Comparison of ENCODE assay signal across 8 mouse cellular contexts in genomic region chr13:34077492-34078271, GRCm38 (mm10). TPM values are rescaled to one million over a fixed set of nuclear protein-coding genes. Genes with fewer than 3 reads are reported as not detected.
DNase-seq lines count a peak whose midpoint lies in the region; ATAC-seq and TF ChIP-seq lines count a peak whose summit lies in the region.

Tubb2a (minus strand) TSS chr13:34078007.

- TF ChIP-seq RAD21 in CH12.LX (IDR thresholded peaks at IDR 0.05; ENCODE audit: low read depth, low read length), result no peak

- in situ Hi-C loops in CH12.LX (cut with MboI; ENCODE audit: low pct_ligation_motif_present, low pct_unique_long_range_greater_than_20kb, low sequenced_read_pairs), result no loop called here

- WGBS in forebrain, embryonic 11.5 days, result under 1% methylated on average over 44 of the region's 45 CpGs
- WGBS in heart, embryonic 15.5 days, result under 1% methylated on average over 41 of the region's 45 CpGs
- WGBS in liver, embryonic 13.5 days (ENCODE audit: insufficient replicate concordance), result under 1% methylated on average over 37 of the region's 45 CpGs
- 1% methylated on average over 45 of the region's 45 CpGs for WGBS in stomach, embryonic 14.5 days

- peak; percentile 57 for DNase-seq in CH12.LX (ENCODE audit: extremely low read depth)
- peak; percentile 70 for DNase-seq in c-Kit-positive CD71-positive TER-119-negative erythroid progenitor cells, embryonic 14.5 days (ENCODE audit: low read depth)
- DNase-seq in forebrain, embryonic 11.5 days (ENCODE audit: low spot score), result peak; percentile 94
- peak; percentile 91 to 95 for DNase-seq in kidney, postnatal 25 days
- peak; percentile 88 for DNase-seq in liver, embryonic 13.5 days
- DNase-seq in natural killer cell, adult 2 months (ENCODE audit: low spot score in 2 of 2), result peak; percentile 90 to 92

- dilution Hi-C loops in CH12.LX (cut with MboI; ENCODE audit: extremely low pct_ligation_motif_present, extremely low pct_unique_long_range_greater_than_20kb, low sequenced_read_pairs), result no loop called here

- H3K4me2 ChIP-seq in CH12.LX (ENCODE audit: insufficient read depth, low read depth, poor library complexity, severe bottlenecking), result peak within 1 kb of the TSS; percentile 86
- peak within 1 kb of the TSS; percentile 96 for H3K4me2 ChIP-seq in forebrain, embryonic 11.5 days (ENCODE audit: low read depth, low read length, severe bottlenecking)
- peak within 1 kb of the TSS; percentile 94 for H3K4me2 ChIP-seq in heart, embryonic 15.5 days
- H3K4me2 ChIP-seq in liver, embryonic 13.5 days, result peak within 1 kb of the TSS; percentile 86
- H3K4me2 ChIP-seq in stomach, embryonic 14.5 days (replicated peaks; ENCODE audit: low read depth, low read length), result peak within 1 kb of the TSS; percentile 78

- peak; percentile 90 for ATAC-seq in forebrain, embryonic 11.5 days (replicated peaks; ENCODE audit: low FRiP score)
- peak; percentile 92 for ATAC-seq in heart, embryonic 15.5 days (replicated peaks; ENCODE audit: insufficient number of reproducible peaks, insufficient read depth, low FRiP score, low read depth)
- ATAC-seq in liver, embryonic 13.5 days (ENCODE audit: low read depth), result peak; percentile 92
- ATAC-seq in stomach, embryonic 14.5 days (ENCODE audit: insufficient number of reproducible peaks, insufficient read depth, low FRiP score, low read depth), result peak; percentile 90

- peak within 1 kb of the TSS; percentile 75 for H3K9ac ChIP-seq in CH12.LX (ENCODE audit: insufficient read depth, low read depth)
- peak within 1 kb of the TSS; percentile 69 for H3K9ac ChIP-seq in forebrain, embryonic 11.5 days (ENCODE audit: low read length)
- H3K9ac ChIP-seq in heart, embryonic 15.5 days, result peak within 1 kb of the TSS; percentile 75
- peak within 1 kb of the TSS; percentile 81 for H3K9ac ChIP-seq in liver, embryonic 13.5 days
- H3K9ac ChIP-seq in stomach, embryonic 14.5 days (replicated peaks; ENCODE audit: low read depth, low read length), result peak within 1 kb of the TSS; percentile 63

- H3K27ac ChIP-seq in CH12.LX (ENCODE audit: insufficient read depth, low read depth), result no peak within 1 kb of the TSS
- H3K27ac ChIP-seq in forebrain, embryonic 11.5 days (ENCODE audit: low read depth, low read length), result no peak within 1 kb of the TSS
- H3K27ac ChIP-seq in heart, embryonic 15.5 days, result peak within 1 kb of the TSS; percentile 68
- peak within 1 kb of the TSS; percentile 74 for H3K27ac ChIP-seq in liver, embryonic 13.5 days
- H3K27ac ChIP-seq in stomach, embryonic 14.5 days (ENCODE audit: low read length), result peak within 1 kb of the TSS; percentile 44; the same call in 1 of the 2 replicates

- TF ChIP-seq POLR2A in CH12.LX (IDR thresholded peaks at IDR 0.05; ENCODE audit: low read depth, low read length), result peak; percentile 97

- no peak; a peak in 1 of 4 replicates for TF ChIP-seq CTCF in CH12.LX (conservative IDR thresholded peaks at IDR 0.05 in 1 of 2, IDR thresholded peaks at IDR 0.05 in 1 of 2; ENCODE audit: low read depth in 2 of 2, low read length in 2 of 2)

- no peaks in the 10 kb centered on the region for H3K9me3 ChIP-seq in CH12.LX (replicated peaks; ENCODE audit: low read length)
- no peaks in the 10 kb centered on the region for H3K9me3 ChIP-seq in forebrain, embryonic 11.5 days (ENCODE audit: control insufficient read depth, low read length)
- no peaks in the 10 kb centered on the region for H3K9me3 ChIP-seq in heart, embryonic 15.5 days (replicated peaks)
- no peaks in the 10 kb centered on the region for H3K9me3 ChIP-seq in liver, embryonic 13.5 days (replicated peaks)
- H3K9me3 ChIP-seq in stomach, embryonic 14.5 days (ENCODE audit: control insufficient read depth, low read depth, low read length), result no peaks in the 10 kb centered on the region

- H3K27me3 ChIP-seq in CH12.LX (replicated peaks), result peaks cover 2% of the 10 kb centered on the region
- H3K27me3 ChIP-seq in forebrain, embryonic 11.5 days (ENCODE audit: control insufficient read depth, insufficient read depth, low read length), result no peaks in the 10 kb centered on the region
- H3K27me3 ChIP-seq in heart, embryonic 15.5 days, result no peaks in the 10 kb centered on the region
- peaks cover 13% of the 10 kb centered on the region; the same call in 1 of the 2 replicates for H3K27me3 ChIP-seq in liver, embryonic 13.5 days
- H3K27me3 ChIP-seq in stomach, embryonic 14.5 days (ENCODE audit: control insufficient read depth, insufficient read depth, low read length), result no peaks in the 10 kb centered on the region

- no peak for TF ChIP-seq EP300 in CH12.LX (IDR thresholded peaks at IDR 0.05; ENCODE audit: low read length)

- peak within 1 kb of the TSS; percentile 47 to 73 (median 60) for H3K4me3 ChIP-seq in CH12.LX (replicated peaks in 1 of 3; ENCODE audit: low read depth in 2 of 3, low read length in 2 of 3, poor library complexity in 1 of 3)
- H3K4me3 ChIP-seq in forebrain, embryonic 11.5 days (ENCODE audit: low read depth, low read length), result peak within 1 kb of the TSS; percentile 68
- H3K4me3 ChIP-seq in heart, embryonic 15.5 days, result peak within 1 kb of the TSS; percentile 72
- H3K4me3 ChIP-seq in liver, embryonic 13.5 days (replicated peaks), result peak within 1 kb of the TSS; percentile 71
- peak within 1 kb of the TSS; percentile 79 for H3K4me3 ChIP-seq in stomach, embryonic 14.5 days (ENCODE audit: low read depth, low read length)

- no peaks in the 10 kb centered on the region for H3K79me2 ChIP-seq in CH12.LX (replicated peaks; ENCODE audit: control insufficient read depth, extremely low read depth, insufficient read depth, poor library complexity, severe bottlenecking)

- H3K36me3 ChIP-seq in CH12.LX (replicated peaks in 1 of 2; ENCODE audit: control insufficient read depth in 1 of 2, insufficient read depth in 1 of 2, low read length in 1 of 2), result peaks cover 9 to 12% of the 10 kb centered on the region in 2 experiments
- H3K36me3 ChIP-seq in forebrain, embryonic 11.5 days (ENCODE audit: control insufficient read depth, insufficient read depth, low read length), result no peaks in the 10 kb centered on the region
- peaks cover 11% of the 10 kb centered on the region; the same call in 1 of the 2 replicates for H3K36me3 ChIP-seq in heart, embryonic 15.5 days
- H3K36me3 ChIP-seq in liver, embryonic 13.5 days, result peaks cover 13% of the 10 kb centered on the region
- H3K36me3 ChIP-seq in stomach, embryonic 14.5 days (ENCODE audit: control insufficient read depth, insufficient read depth, low read length), result peaks cover 3% of the 10 kb centered on the region; the same call in 1 of the 2 replicates

- H3K4me1 ChIP-seq in CH12.LX (ENCODE audit: control insufficient read depth in 1 of 2, insufficient read depth in 2 of 2), result peaks cover 8 to 29% of the 10 kb centered on the region in 2 experiments
- peaks cover 10% of the 10 kb centered on the region for H3K4me1 ChIP-seq in forebrain, embryonic 11.5 days (replicated peaks; ENCODE audit: control insufficient read depth, insufficient read depth, low read length)
- H3K4me1 ChIP-seq in heart, embryonic 15.5 days (replicated peaks), result peaks cover 17% of the 10 kb centered on the region
- peaks cover 23% of the 10 kb centered on the region for H3K4me1 ChIP-seq in liver, embryonic 13.5 days (replicated peaks)
- peaks cover 9% of the 10 kb centered on the region; the same call in 1 of the 2 replicates for H3K4me1 ChIP-seq in stomach, embryonic 14.5 days (ENCODE audit: control insufficient read depth, insufficient read depth, low read length)

TF ChIP-seq in CH12.LX, 34 proteins besides CTCF, POLR2A, EP300 and RAD21 (continues in another document):
- peak; percentile 17; the same call in 1 of the 2 replicates for TF ChIP-seq SIN3A (IDR thresholded peaks at IDR 0.05; ENCODE audit: low read length)
- TF ChIP-seq ZKSCAN1 (IDR thresholded peaks at IDR 0.05; ENCODE audit: borderline replicate concordance, low read depth, low read length), result no peak
- 0 out of 2 replicates have a peak, but pooled peaks have one; percentile 33 for TF ChIP-seq NRF1 (IDR thresholded peaks at IDR 0.05; ENCODE audit: low read depth, low read length)
- TF ChIP-seq SMC3 (IDR thresholded peaks at IDR 0.05; ENCODE audit: low read depth, low read length), result peak; percentile 28
- no peak for TF ChIP-seq USF2 (conservative IDR thresholded peaks at IDR 0.05; ENCODE audit: low read depth, low read length)
- no peak for TF ChIP-seq ELF1 (IDR thresholded peaks at IDR 0.05; ENCODE audit: low read depth, low read length)
- TF ChIP-seq MEF2A (IDR thresholded peaks at IDR 0.05; ENCODE audit: borderline replicate concordance, low read depth, low read length), result peak; percentile 63; the same call in 1 of the 2 replicates
- peak; percentile 64 for TF ChIP-seq CHD2 (IDR thresholded peaks at IDR 0.05; ENCODE audit: low read length)
- TF ChIP-seq HCFC1 (IDR thresholded peaks at IDR 0.05; ENCODE audit: low read depth, low read length), result 0 out of 2 replicates have a peak, but pooled peaks have one; percentile 7
- no peak for TF ChIP-seq UBTF (IDR thresholded peaks at IDR 0.05; ENCODE audit: low read depth, low read length)
- 0 out of 2 replicates have a peak, but pooled peaks have one; percentile 10 for TF ChIP-seq ETS1 (conservative IDR thresholded peaks at IDR 0.05; ENCODE audit: low read depth, low read length)
- no peak for TF ChIP-seq ZNF384 (IDR thresholded peaks at IDR 0.05; ENCODE audit: low read depth, low read length)
- no peak for TF ChIP-seq BHLHE40 (IDR thresholded peaks at IDR 0.05; ENCODE audit: low read depth, low read length)
- no peak for TF ChIP-seq USF1 (IDR thresholded peaks at IDR 0.05; ENCODE audit: low read depth, low read length)
- TF ChIP-seq IRF4 (IDR thresholded peaks at IDR 0.05; ENCODE audit: low read depth, low read length), result no peak; the same call in 1 of the 2 replicates
- peak; percentile 90 for TF ChIP-seq TCF12 (IDR thresholded peaks at IDR 0.05; ENCODE audit: low read depth, low read length)
- TF ChIP-seq MAFK (IDR thresholded peaks at IDR 0.05; ENCODE audit: insufficient replicate concordance, low read length), result no peak
- TF ChIP-seq CHD1 (IDR thresholded peaks at IDR 0.05; ENCODE audit: low read depth, low read length), result no peak
- no peak for TF ChIP-seq RCOR1 (conservative IDR thresholded peaks at IDR 0.05; ENCODE audit: low read depth, low read length)
- TF ChIP-seq MXI1 (IDR thresholded peaks at IDR 0.05; ENCODE audit: low read depth, low read length), result no peak; the same call in none of the 2 replicates
- no peak for TF ChIP-seq MYC (IDR thresholded peaks at IDR 0.05; ENCODE audit: low read depth, low read length)

RNA-seq across cellular contexts. Expression of gene Tubb2a, which starts in this region (rescaled TPM):
- total RNA-seq in CH12.LX (2012; rRNA removed) (37.3 and 43.0 TPM in 2 replicates), CH12.LX (2014; rRNA removed) (16.7 and 17.6 TPM in 2 replicates)
- 26.1 and 26.7 TPM in 2 replicates for polyA plus RNA-seq in CH12.LX (2012; ENCODE audit: insufficient read length, low read depth)
- 185 and 229 TPM in 2 replicates for polyA plus RNA-seq in forebrain, embryonic 11.5 days (2014; fragmentation: Nextera tagmentation; extraction: Ambion mirVana)
- polyA plus RNA-seq in heart, embryonic 15.5 days (2015; fragmentation: Nextera tagmentation; extraction: Ambion mirVana), result 136 and 170 TPM in 2 replicates
- polyA plus RNA-seq in liver, embryonic 13.5 days (2015; fragmentation: Nextera tagmentation; extraction: Ambion mirVana), result 67.7 and 68.7 TPM in 2 replicates
- polyA plus RNA-seq in stomach, embryonic 14.5 days (2014; fragmentation: Nextera tagmentation; extraction: Ambion mirVana), result 213 and 217 TPM in 2 replicates

Comparison
In these comparisons a context has a peak if more than half of its experiments do, and no peak if none do; other contexts are left out.
1. H3K27ac ChIP-seq: peak in heart, embryonic 15.5 days (single experiment), liver, embryonic 13.5 days (single experiment) and stomach, embryonic 14.5 days (single experiment); none in CH12.LX (single experiment) and forebrain, embryonic 11.5 days (single experiment).
2. Peak in every context shown above with its lines, with median percentiles within 50 percentile points of each other: DNase-seq, H3K4me2 ChIP-seq, H3K4me3 ChIP-seq, H3K9ac ChIP-seq and ATAC-seq.